Comparison of ENCODE assay signal across 28 mouse cellular contexts in the genomic region with DNA sequence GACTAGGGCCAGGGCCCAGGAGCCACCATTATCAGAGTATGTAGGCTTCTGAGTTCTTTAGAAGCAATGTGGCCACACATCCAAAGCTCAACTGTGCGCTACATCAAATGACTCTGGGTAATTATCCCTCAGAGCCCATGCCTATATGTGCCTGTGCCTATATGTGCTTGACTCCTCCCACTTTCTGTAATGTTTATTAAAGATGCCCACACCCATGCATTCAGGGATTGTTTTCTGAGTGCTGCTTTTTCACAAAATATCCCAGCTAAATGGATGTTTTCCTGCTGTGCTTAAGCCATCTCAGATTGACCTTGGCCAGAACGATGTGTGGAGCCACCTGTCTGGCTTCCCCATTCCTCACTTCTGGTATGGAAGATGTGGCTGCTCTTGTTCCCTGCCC. TPM values are rescaled to one million over a fixed set of nuclear protein-coding genes. Genes with fewer than 3 reads are reported as not detected.
"Had no signal": no experiment of that assay in that cellular context is flagged by ENCODE, and none has a peak within 500 bp of the region (broad histone marks: within the 10 kb centered on the region; RNA-seq: fewer than 3 reads in every experiment).

No protein-coding gene starts in this region.

- H3K9ac ChIP-seq: embryonic facial prominence, embryonic 12.5 days; embryonic facial prominence, embryonic 13.5 days; embryonic facial prominence, embryonic 15.5 days; forebrain, embryonic 12.5 days; forebrain, embryonic 13.5 days; forebrain, embryonic 15.5 days; forebrain, postnatal 0 days had no signal

- H3K27me3 ChIP-seq: embryonic facial prominence, embryonic 12.5 days; embryonic facial prominence, embryonic 13.5 days; embryonic facial prominence, embryonic 15.5 days; forebrain, embryonic 12.5 days; forebrain, embryonic 13.5 days; forebrain, embryonic 15.5 days had no signal

- DNase-seq: cerebellum, adult 9-11 months; cerebellum, postnatal 10 days; cerebellum, postnatal 14 days; cerebellum, postnatal 25 days; cerebellum, postnatal 36 days; embryo, embryonic 11 days; forebrain, postnatal 0 days; gastrocnemius, postnatal 10 days; gastrocnemius, postnatal 14 days; gastrocnemius, postnatal 36 days; heart, adult 11 months; heart, adult 18-20 months; heart, adult 2 months had no signal

- H3K4me2 ChIP-seq: embryonic facial prominence, embryonic 12.5 days; embryonic facial prominence, embryonic 13.5 days; embryonic facial prominence, embryonic 15.5 days; forebrain, embryonic 12.5 days; forebrain, embryonic 13.5 days; forebrain, embryonic 15.5 days; heart, embryonic 11.5 days had no signal

- H3K4me3 ChIP-seq: embryonic facial prominence, embryonic 10.5 days; embryonic facial prominence, embryonic 12.5 days; embryonic facial prominence, embryonic 13.5 days; embryonic facial prominence, embryonic 15.5 days; erythroblast, embryonic 14.5 days; forebrain, embryonic 10.5 days; forebrain, embryonic 12.5 days; forebrain, embryonic 13.5 days; forebrain, embryonic 15.5 days; heart, adult 2 months; heart, embryonic 10.5 days had no signal

- H3K9me3 ChIP-seq: embryonic facial prominence, embryonic 10.5 days; embryonic facial prominence, embryonic 12.5 days; embryonic facial prominence, embryonic 13.5 days; embryonic facial prominence, embryonic 15.5 days; forebrain, embryonic 10.5 days; forebrain, embryonic 12.5 days; forebrain, embryonic 13.5 days; forebrain, embryonic 15.5 days; heart, embryonic 10.5 days had no signal

- H3K27ac ChIP-seq: embryonic facial prominence, embryonic 10.5 days; embryonic facial prominence, embryonic 12.5 days; embryonic facial prominence, embryonic 13.5 days; embryonic facial prominence, embryonic 15.5 days; forebrain, embryonic 10.5 days; forebrain, embryonic 12.5 days; forebrain, embryonic 13.5 days; forebrain, embryonic 15.5 days; heart, adult 2 months; heart, embryonic 10.5 days had no signal

RNA-seq across cellular contexts. Expression of a gene that starts 10.2 kb away (rescaled TPM):
- total RNA-seq: common myeloid progenitor, adult 5-6 weeks; granulocyte monocyte progenitor cell, adult 5-6 weeks had no signal
- polyA plus RNA-seq: embryonic facial prominence, embryonic 13.5 days; embryonic facial prominence, embryonic 14.5 days; erythroblast, embryonic 14.5 days; forebrain, embryonic 14.5 days had no signal
